Mouse (Mus musculus) heart, adult 9 months (tissue): ENCODE results near the gene Zim1.
A peak's percentile ranks its signal among the peaks of the same experiment; 100 is the strongest.

Experiments
- DNase-seq, 2 experiments: peaks; one replicate each; pipeline ENCODE4 v3.0.0; 2022; ENCODE audit warnings: low spot score in 2 of 2

The Zim1 gene

GRCm38 (mm10) chr7:6696241-6697045, at the start of gene Zim1:
Gene Zim1, minus strand, starts transcription at chr7:6696450.
- peak; percentile 58 to 71 for DNase-seq

- DNase-seq: no peak
Measured at GRCm38 (mm10) chr7:6744281-6744904, 48.1 kb upstream of the Zim1 start.

- no peak for DNase-seq
Measured at GRCm38 (mm10) chr7:6736060-6736459, 39.8 kb upstream of the Zim1 start.

- DNase-seq: no peak
Measured at GRCm38 (mm10) chr7:6731930-6732329, 35.7 kb upstream of the Zim1 start.

GRCm38 (mm10) chr7:6731373-6731772, 35.1 kb upstream of the Zim1 start:
- no peak for DNase-seq

GRCm38 (mm10) chr7:6730801-6731200, 34.6 kb upstream of the Zim1 start:
- DNase-seq: no peak

GRCm38 (mm10) chr7:6730241-6730640, 34.0 kb upstream of the Zim1 start, which contains the start of the genes Peg3 and Usp29:
Gene Peg3, minus strand, starts transcription at chr7:6730431.
Gene Usp29, plus strand, starts transcription at chr7:6730578.
- DNase-seq: peak; percentile 68 to 71

GRCm38 (mm10) chr7:6729061-6729817, 33.0 kb upstream of the Zim1 start:
- DNase-seq: peak; percentile 92 to 94

GRCm38 (mm10) chr7:6728263-6728931, 32.1 kb upstream of the Zim1 start:
- DNase-seq: peak; percentile 93 to 94

GRCm38 (mm10) chr7:6727351-6728121, 31.3 kb upstream of the Zim1 start:
- peak; percentile 83 to 87 for DNase-seq

GRCm38 (mm10) chr7:6709396-6709795, 13.1 kb upstream of the Zim1 start:
- no peak for DNase-seq

GRCm38 (mm10) chr7:6708451-6709180, 12.4 kb upstream of the Zim1 start:
- no peak for DNase-seq

- no peak for DNase-seq
Measured at GRCm38 (mm10) chr7:6707416-6708015, 11.3 kb upstream of the Zim1 start.

- no peak for DNase-seq
Measured at GRCm38 (mm10) chr7:6699230-6699629, 3.0 kb upstream of the Zim1 start.

- no peak for DNase-seq
Measured at GRCm38 (mm10) chr7:6685511-6685910, 10.7 kb downstream of the Zim1 start.

GRCm38 (mm10) chr7:6666726-6667125, 29.5 kb downstream of the Zim1 start:
- DNase-seq: peak; percentile 12 to 14

GRCm38 (mm10) chr7:6663430-6663829, 32.8 kb downstream of the Zim1 start:
- no peak for DNase-seq

GRCm38 (mm10) chr7:6659605-6660004, 36.6 kb downstream of the Zim1 start:
- DNase-seq: no peak

- no peak for DNase-seq
Measured at GRCm38 (mm10) chr7:6658606-6659005, 37.6 kb downstream of the Zim1 start.

- no peak for DNase-seq
Measured at GRCm38 (mm10) chr7:6652151-6652550, 44.1 kb downstream of the Zim1 start.
